Mouse (Mus musculus): ENCODE data around the gene Nckipsd.

DNA sequence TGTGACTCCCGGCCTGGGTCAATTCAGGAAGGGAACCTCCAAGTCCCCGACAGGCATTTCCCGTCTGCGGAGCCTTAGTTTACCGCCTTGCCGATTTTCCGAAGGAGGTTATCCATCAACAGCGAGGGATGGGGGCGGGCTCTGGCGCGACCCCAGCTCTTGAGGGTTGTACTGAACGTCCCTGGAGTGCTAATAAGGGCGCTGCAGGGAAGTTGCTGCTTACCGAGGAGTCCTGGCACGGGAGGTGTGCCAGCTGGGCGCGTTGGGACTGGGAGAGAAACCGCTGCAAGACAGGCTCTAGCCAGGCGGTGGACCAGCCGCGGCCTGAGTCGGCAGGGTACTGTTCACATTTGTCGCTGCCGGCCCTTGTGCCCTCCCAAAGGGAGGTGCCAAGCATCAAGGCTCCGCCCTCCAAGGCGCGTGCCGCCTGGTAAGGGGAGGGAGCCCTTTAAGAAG, 46.1 kb downstream of the Nckipsd start:
- TF ChIP-seq CTCF (IDR thresholded peaks at IDR 0.05; ENCODE audit: borderline replicate concordance, insufficient read depth, low read depth, low read length), result no peak
- peak; percentile 44; the same call in 1 of the 2 replicates for TF ChIP-seq POLR2A (IDR thresholded peaks at IDR 0.05; ENCODE audit: borderline replicate concordance, insufficient read depth, low read length)
